Mouse (Mus musculus) myocyte (in vitro differentiated cells): ENCODE measurements around the gene Castor1. TPM values are rescaled to one million over a fixed set of nuclear protein-coding genes. Genes with fewer than 3 reads are reported as not detected.

Experiments
- H3K27me3 ChIP-seq: one replicate; pipeline ENCODE4 v1.6.1; 2011; ENCODE audit not compliant: control insufficient read depth, insufficient read depth, insufficient read length
- H3K36me3 ChIP-seq: one replicate; pipeline ENCODE4 v1.6.1; 2011; ENCODE audit not compliant: control insufficient read depth, insufficient read depth
- H3K4me2 ChIP-seq: one replicate; pipeline ENCODE4 v1.6.1; 2011; ENCODE audit warnings: low read depth, control low read depth
- H3K4me3 ChIP-seq: one replicate; pipeline ENCODE4 v1.5.1; 2011; ENCODE audit warnings: mild to moderate bottlenecking, control low read depth, moderate library complexity
- H3K79me2 ChIP-seq: one replicate; pipeline ENCODE4 v1.6.1; 2011; ENCODE audit not compliant: control insufficient read depth, insufficient read depth
- H3ac ChIP-seq: one replicate; pipeline ENCODE4 v1.6.1; 2011; ENCODE audit not compliant: control insufficient read depth, insufficient read length
- CEBPB ChIP-seq: IDR thresholded peaks from 2 replicates; pipeline ENCODE4 v1.6.1; 2011; ENCODE audit warnings: mild to moderate bottlenecking, moderate library complexity; ENCODE audit not compliant: poor library complexity, insufficient read depth, severe bottlenecking
- E2F4 ChIP-seq: IDR thresholded peaks from one replicate; pipeline ENCODE4 v1.6.1; 2011; ENCODE audit warnings: mild to moderate bottlenecking, control low read depth, moderate library complexity; ENCODE audit not compliant: insufficient read depth
- MAX ChIP-seq: IDR thresholded peaks from one replicate; pipeline ENCODE4 v1.6.1; 2011; ENCODE audit warnings: low read depth, mild to moderate bottlenecking, control low read depth
- MYOD1 ChIP-seq, 3 experiments: IDR thresholded peaks; one replicate each; pipeline ENCODE4 v1.6.1; 2011; ENCODE audit warnings: control low read depth in 2 of 3, low read depth in 2 of 3, mild to moderate bottlenecking in 2 of 3, moderate library complexity in 1 of 3; ENCODE audit not compliant: insufficient read length in 2 of 3, control insufficient read depth in 1 of 3
- MYOG ChIP-seq, 3 experiments: IDR thresholded peaks; one replicate each; pipeline ENCODE4 v1.6.1; 2011; ENCODE audit warnings: control low read depth in 2 of 3, low read depth in 2 of 3, mild to moderate bottlenecking in 2 of 3; ENCODE audit not compliant: insufficient read length in 2 of 3, control insufficient read depth in 1 of 3, insufficient read depth in 1 of 3
- POLR2A ChIP-seq: IDR thresholded peaks from one replicate; pipeline ENCODE4 v1.6.1; 2011; ENCODE audit warnings: low read depth, mild to moderate bottlenecking, control low read depth, moderate library complexity; ENCODE audit not compliant: insufficient read length
- POLR2AphosphoS2 ChIP-seq: IDR thresholded peaks from one replicate; pipeline ENCODE4 v1.6.1; 2011; ENCODE audit warnings: low read depth, control low read depth; ENCODE audit not compliant: insufficient read length
- REST ChIP-seq: IDR thresholded peaks from one replicate; pipeline ENCODE4 v1.6.1; 2011; ENCODE audit warnings: mild to moderate bottlenecking, control low read depth, moderate library complexity; ENCODE audit not compliant: insufficient read depth, insufficient read length
- SRF ChIP-seq: IDR thresholded peaks from one replicate; pipeline ENCODE4 v1.6.1; 2011; ENCODE audit warnings: low read depth; ENCODE audit not compliant: control insufficient read depth, insufficient read length
- TCF12 ChIP-seq: IDR thresholded peaks from one replicate; pipeline ENCODE4 v1.6.1; 2011; ENCODE audit warnings: mild to moderate bottlenecking, control low read depth; ENCODE audit not compliant: poor library complexity, insufficient read depth, severe bottlenecking
- TCF3 ChIP-seq: IDR thresholded peaks from one replicate; pipeline ENCODE4 v1.6.1; 2011; ENCODE audit warnings: low read depth, control low read depth; ENCODE audit not compliant: insufficient read length
- USF1 ChIP-seq: IDR thresholded peaks from one replicate; pipeline ENCODE4 v1.6.1; 2011; ENCODE audit warnings: low read depth, mild to moderate bottlenecking, control low read depth, moderate library complexity
- polyA plus RNA-seq: library from polyadenylated mRNA; unstranded; fragments of >200 nt; fragmentation: generic; extraction: Trizol; gene quantifications from one replicate; pipeline ENCODE4 v1.2.1, GENCODE M21; 2012; ENCODE audit warnings: missing spikeins

The Castor1 gene
- polyA plus RNA-seq, 1 experiment = 3.1 TPM

- Histone ChIP-seq H3K4me2 (peak overlapping the region; percentile 50), H3ac (no peak overlapping the region), H3K79me2 (no peaks in the 10 kb centered on the region), H3K4me3 (no peak overlapping the region), H3K36me3 (no peaks in the 10 kb centered on the region), H3K27me3 (no peaks in the 10 kb centered on the region)
- TF ChIP-seq MAX (no peak), REST (no peak), POLR2AphosphoS2 (no peak), TCF3 (no peak), TCF12 (no peak), E2F4 (no peak), POLR2A (no peak), MYOG (IDR thresholded peaks at IDR 0.05; ENCODE audit: control insufficient read depth in 1 of 3, insufficient read depth in 1 of 3, insufficient read length in 2 of 3, low read depth in 2 of 3) (no peak), USF1 (no peak), CEBPB (no peak), SRF (no peak), MYOD1 (IDR thresholded peaks at IDR 0.05; ENCODE audit: control insufficient read depth in 1 of 3, insufficient read length in 2 of 3, low read depth in 2 of 3) (no peak)
These were observed 42.6 kb downstream of the Castor1 start for GRCm38 (mm10) chr11:4260463-4261187.

- Histone ChIP-seq H3K79me2 (peaks cover 5% of the 10 kb centered on the region), H3K4me2 (no peak overlapping the region), H3ac (no peak overlapping the region), H3K36me3 (no peaks in the 10 kb centered on the region), H3K4me3 (no peak overlapping the region), H3K27me3 (no peaks in the 10 kb centered on the region)
- TF ChIP-seq CEBPB (no peak), SRF (no peak), REST (no peak), TCF12 (no peak), E2F4 (no peak), MYOG (IDR thresholded peaks at IDR 0.05; ENCODE audit: control insufficient read depth in 1 of 3, insufficient read depth in 1 of 3, insufficient read length in 2 of 3, low read depth in 2 of 3) (no peak), MAX (no peak), TCF3 (no peak), MYOD1 (IDR thresholded peaks at IDR 0.05; ENCODE audit: control insufficient read depth in 1 of 3, insufficient read length in 2 of 3, low read depth in 2 of 3) (no peak), USF1 (no peak), POLR2AphosphoS2 (no peak), POLR2A (no peak)
These were observed 43.1 kb downstream of the Castor1 start for GRCm38 (mm10) chr11:4261188-4261494.

- H3K4me2 ChIP-seq = no peak overlapping the region
These were observed 43.9 kb downstream of the Castor1 start for GRCm38 (mm10) chr11:4261969-4262368.

GRCm38 (mm10) chr11:4262847-4263246, 44.8 kb downstream of the Castor1 start:
- no peaks in the 10 kb centered on the region for H3K27me3 ChIP-seq

More at GRCm38 (mm10) chr11:4261969-4262368, 43.9 kb downstream of the Castor1 start:
- no peaks in the 10 kb centered on the region for H3K36me3 ChIP-seq
- no peak overlapping the region for H3K4me3 ChIP-seq
- peaks cover 5% of the 10 kb centered on the region for H3K79me2 ChIP-seq
- H3ac ChIP-seq = no peak overlapping the region
- TF ChIP-seq MYOD1 (IDR thresholded peaks at IDR 0.05; ENCODE audit: control insufficient read depth in 1 of 3, insufficient read length in 2 of 3, low read depth in 2 of 3) (no peak), USF1 (no peak), POLR2AphosphoS2 (no peak), TCF12 (no peak), E2F4 (no peak), POLR2A (no peak), TCF3 (no peak), SRF (no peak), CEBPB (no peak), REST (no peak), MAX (no peak), MYOG (IDR thresholded peaks at IDR 0.05; ENCODE audit: control insufficient read depth in 1 of 3, insufficient read depth in 1 of 3, insufficient read length in 2 of 3, low read depth in 2 of 3) (no peak)
- H3K27me3 ChIP-seq = no peaks in the 10 kb centered on the region

More at GRCm38 (mm10) chr11:4262847-4263246, 44.8 kb downstream of the Castor1 start:
- TF ChIP-seq E2F4 (no peak), TCF12 (no peak), REST (no peak), MAX (no peak), POLR2AphosphoS2 (no peak), CEBPB (no peak), MYOG (IDR thresholded peaks at IDR 0.05; ENCODE audit: control insufficient read depth in 1 of 3, insufficient read depth in 1 of 3, insufficient read length in 2 of 3, low read depth in 2 of 3) (no peak), POLR2A (no peak), TCF3 (no peak), MYOD1 (IDR thresholded peaks at IDR 0.05; ENCODE audit: control insufficient read depth in 1 of 3, insufficient read length in 2 of 3, low read depth in 2 of 3) (no peak), SRF (no peak), USF1 (no peak)
- no peak overlapping the region for H3K4me3 ChIP-seq
- no peaks in the 10 kb centered on the region for H3K36me3 ChIP-seq
- H3ac ChIP-seq = no peak overlapping the region
- H3K4me2 ChIP-seq = no peak overlapping the region
- H3K79me2 ChIP-seq = peaks cover 5% of the 10 kb centered on the region
